Mouse (Mus musculus) bone marrow, adult 2 months (tissue): ENCODE results near the gene Bmp5.

ENCODE experiments used
- CTCF ChIP-seq: fragments of 200-500 bp; IDR thresholded peaks from 2 replicates; pipeline ENCODE4 v1.5.1; 2011; ENCODE audit warnings: low read length, control low read depth; ENCODE audit not compliant: control insufficient read depth, insufficient read depth
- POLR2A ChIP-seq: fragments of 200-500 bp; IDR thresholded peaks from 2 replicates; pipeline ENCODE4 v1.6.1; 2011; ENCODE audit warnings: low read depth, mild to moderate bottlenecking, control low read depth, low read length, borderline replicate concordance; ENCODE audit not compliant: control insufficient read depth

DNA sequence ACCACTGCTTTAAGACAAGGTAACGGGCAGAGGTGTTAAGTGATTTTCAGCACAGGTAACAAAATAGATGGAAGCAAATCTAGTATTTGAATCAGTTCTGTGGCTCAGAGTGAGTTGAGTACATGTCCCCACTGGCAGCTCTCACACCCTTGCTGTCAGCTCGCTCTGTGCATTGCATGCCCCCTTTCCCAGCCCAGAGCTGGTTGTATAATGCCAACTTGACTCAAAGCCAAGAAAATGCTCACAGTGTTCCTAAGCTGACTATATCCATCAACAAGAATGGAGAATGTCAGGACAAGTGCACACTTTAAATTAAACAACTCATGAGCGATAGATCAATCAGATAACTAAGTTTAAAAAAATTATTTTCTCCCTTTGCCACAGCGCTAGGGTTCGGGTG, 8.6 kb upstream of the Bmp5 start:
- TF ChIP-seq POLR2A = no peak
- TF ChIP-seq CTCF = no peak
